Mouse (Mus musculus): ENCODE results near the gene Nagk. TPM values are rescaled to one million over a fixed set of nuclear protein-coding genes. Genes with fewer than 3 reads are reported as not detected.

Nagk gene
- total RNA-seq (2021) (10 to 100 TPM; 16.1 to 18.3 TPM), polyA plus RNA-seq (2012; rRNA removed) (14.1 and 14.2 TPM in 2 replicates)
- long read RNA-seq, transcript Nagk-201 (10 exons, 1,405 nt), result major isoform, 16 of 29 reads
- long read RNA-seq, partial matches to known transcripts, result 3 of 29 reads
- long read RNA-seq, other reads (novel, unspliced or antisense), result 4 of 29 reads

- Histone ChIP-seq H3K27me3 (ENCODE audit: control insufficient read depth, insufficient read depth, low read length) (no peaks in the 10 kb centered on the region), H3K36me3 (ENCODE audit: control insufficient read depth, insufficient read depth, low read length) (no peaks in the 10 kb centered on the region), H3K4me1 (ENCODE audit: control insufficient read depth, insufficient read depth, low read length) (no peaks in the 10 kb centered on the region; the same call in 1 of the 2 replicates), H3K4me3 (peak within 1 kb of the TSS; percentile 72), H3K9ac (ENCODE audit: low read depth, low read length) (peak within 1 kb of the TSS; percentile 75), H3K27ac (peak within 1 kb of the TSS; percentile 98), H3K79me2 (replicated peaks; ENCODE audit: control insufficient read depth, insufficient read depth, low read length) (no peaks in the 10 kb centered on the region)
- WGBS, result under 1% methylated on average over 43 of the region's 43 CpGs
- peak; percentile 94 to 95 for DNase-seq
- peak; percentile 86 for TF ChIP-seq POLR2A (IDR thresholded peaks at IDR 0.05; ENCODE audit: insufficient read depth, low read depth, low read length)
- TF ChIP-seq EP300 (IDR thresholded peaks at IDR 0.05; ENCODE audit: insufficient read depth, low read depth, low read length), result no peak
- TF ChIP-seq CTCF (IDR thresholded peaks at IDR 0.05), result no peak
- intact Hi-C loops (cut with DNase I), result loop anchor here (2.0 kb wide), 2 partner anchors 16 to 36 kb away; partner anchors contain the start of gene Paip2b
Measured at GRCm38 (mm10) chr6:83794760-83795296, at the start of gene Nagk. Gene Nagk (plus strand): TSS chr6:83794982.

GRCm38 (mm10) chr6:83745466-83745865, 49.3 kb upstream of the Nagk start:
- Histone ChIP-seq H3K79me2 (replicated peaks; ENCODE audit: control insufficient read depth, insufficient read depth, low read length) (no peaks in the 10 kb centered on the region), H3K36me3 (ENCODE audit: control insufficient read depth, insufficient read depth, low read length) (no peaks in the 10 kb centered on the region), H3K27me3 (ENCODE audit: control insufficient read depth, insufficient read depth, low read length) (no peaks in the 10 kb centered on the region), H3K9ac (ENCODE audit: low read depth, low read length) (no peak overlapping the region), H3K27ac (no peak overlapping the region), H3K4me3 (no peak overlapping the region), H3K4me1 (ENCODE audit: control insufficient read depth, insufficient read depth, low read length) (no peaks in the 10 kb centered on the region)
- WGBS, result 47% methylated on average over 2 of the region's 2 CpGs
- intact Hi-C loops (cut with DNase I), result no loop called here
- TF ChIP-seq CTCF (IDR thresholded peaks at IDR 0.05), result no peak
- TF ChIP-seq EP300 (IDR thresholded peaks at IDR 0.05; ENCODE audit: insufficient read depth, low read depth, low read length), result no peak
- DNase-seq, result no peak

DNA sequence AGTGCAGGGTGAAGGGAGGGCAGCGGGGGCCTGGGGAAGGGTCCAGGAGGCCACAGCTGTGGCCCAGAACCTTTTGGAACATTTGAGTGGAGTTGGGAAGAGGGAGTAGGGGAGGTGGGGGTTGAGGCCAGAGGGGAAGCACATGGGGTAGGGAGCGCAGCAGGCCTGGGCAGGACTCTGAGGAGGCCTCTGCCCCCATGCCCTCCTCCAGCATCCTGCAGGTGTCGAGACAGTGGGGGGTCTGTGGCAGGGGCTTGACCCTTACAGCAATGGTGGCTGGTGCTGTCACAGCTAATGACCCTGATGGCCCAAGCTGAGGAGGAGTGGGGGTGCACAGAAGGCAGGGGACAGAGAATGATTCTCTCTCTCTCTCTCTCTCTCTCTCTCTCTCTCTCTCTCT, 45.5 kb upstream of the Nagk start:
- no peaks in the 10 kb centered on the region for H3K79me2 ChIP-seq (replicated peaks; ENCODE audit: control insufficient read depth, insufficient read depth, low read length)
- no peaks in the 10 kb centered on the region for H3K27me3 ChIP-seq (ENCODE audit: control insufficient read depth, insufficient read depth, low read length)
- 67% methylated on average over 3 of the region's 3 CpGs for WGBS
- TF ChIP-seq EP300 (IDR thresholded peaks at IDR 0.05; ENCODE audit: insufficient read depth, low read depth, low read length) (no peak), CTCF (IDR thresholded peaks at IDR 0.05) (no peak), POLR2A (IDR thresholded peaks at IDR 0.05; ENCODE audit: insufficient read depth, low read depth, low read length) (no peak)
- no peak overlapping the region for H3K27ac ChIP-seq
- intact Hi-C loops (cut with DNase I), result no loop called here
- H3K36me3 ChIP-seq (ENCODE audit: control insufficient read depth, insufficient read depth, low read length), result no peaks in the 10 kb centered on the region
- no peak overlapping the region for H3K4me3 ChIP-seq
- H3K4me1 ChIP-seq (ENCODE audit: control insufficient read depth, insufficient read depth, low read length), result no peaks in the 10 kb centered on the region
- H3K9ac ChIP-seq (ENCODE audit: low read depth, low read length), result no peak overlapping the region
- DNase-seq, result no peak

DNA sequence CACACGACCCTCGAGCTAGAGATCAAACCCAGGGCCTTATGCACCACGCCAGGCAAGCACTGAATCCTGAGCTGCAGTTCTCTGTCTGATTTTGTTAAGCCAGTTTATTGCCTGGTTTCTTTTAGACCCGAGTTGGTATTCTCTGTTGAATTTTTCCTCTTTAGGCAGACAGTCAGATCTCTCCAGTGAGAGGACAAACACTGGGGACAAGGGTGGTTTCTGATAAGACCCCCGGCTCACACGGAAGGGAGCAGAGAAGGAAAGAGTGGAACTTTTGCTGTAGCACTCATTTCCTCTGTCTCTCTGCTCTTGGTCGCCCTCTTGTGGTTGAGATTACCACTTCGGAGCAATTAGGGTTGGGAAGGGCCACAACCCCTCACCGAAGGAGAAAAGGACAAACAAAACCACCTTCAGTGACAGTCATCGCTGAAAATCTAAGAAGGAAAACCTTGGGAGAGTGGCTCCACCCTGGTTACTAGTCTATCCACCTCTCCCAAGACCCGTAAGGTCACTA, 44.6 kb upstream of the Nagk start:
- intact Hi-C loops (cut with DNase I), result loop anchor here (1.0 kb wide), 1 partner anchor 57 kb away; no protein-coding TSS in a partner anchor
- H3K27me3 ChIP-seq (ENCODE audit: control insufficient read depth, insufficient read depth, low read length), result no peaks in the 10 kb centered on the region
- 9% methylated on average over 11 of the region's 11 CpGs for WGBS
- H3K27ac ChIP-seq, result no peak overlapping the region
- no peaks in the 10 kb centered on the region for H3K4me1 ChIP-seq (ENCODE audit: control insufficient read depth, insufficient read depth, low read length)
- no peaks in the 10 kb centered on the region for H3K79me2 ChIP-seq (replicated peaks; ENCODE audit: control insufficient read depth, insufficient read depth, low read length)
- no peaks in the 10 kb centered on the region for H3K36me3 ChIP-seq (ENCODE audit: control insufficient read depth, insufficient read depth, low read length)
- no peak overlapping the region for H3K9ac ChIP-seq (ENCODE audit: low read depth, low read length)
- no peak overlapping the region for H3K4me3 ChIP-seq
- DNase-seq, result peak; percentile 23 to 54
- no peak for TF ChIP-seq POLR2A (IDR thresholded peaks at IDR 0.05; ENCODE audit: insufficient read depth, low read depth, low read length)
- TF ChIP-seq CTCF (IDR thresholded peaks at IDR 0.05), result peak; percentile 88

- Histone ChIP-seq H3K79me2 (replicated peaks; ENCODE audit: control insufficient read depth, insufficient read depth, low read length) (no peaks in the 10 kb centered on the region), H3K9ac (ENCODE audit: low read depth, low read length) (no peak overlapping the region), H3K36me3 (ENCODE audit: control insufficient read depth, insufficient read depth, low read length) (no peaks in the 10 kb centered on the region), H3K27me3 (ENCODE audit: control insufficient read depth, insufficient read depth, low read length) (no peaks in the 10 kb centered on the region), H3K27ac (no peak overlapping the region), H3K4me1 (ENCODE audit: control insufficient read depth, insufficient read depth, low read length) (no peaks in the 10 kb centered on the region), H3K4me3 (no peak overlapping the region)
- DNase-seq, result no peak
- TF ChIP-seq EP300 (IDR thresholded peaks at IDR 0.05; ENCODE audit: insufficient read depth, low read depth, low read length), result no peak
- no peak for TF ChIP-seq CTCF (IDR thresholded peaks at IDR 0.05)
- no peak for TF ChIP-seq POLR2A (IDR thresholded peaks at IDR 0.05; ENCODE audit: insufficient read depth, low read depth, low read length)
- WGBS, result 70% methylated on average over 9 of the region's 9 CpGs
- intact Hi-C loops (cut with DNase I), result no loop called here
Measured at GRCm38 (mm10) chr6:83756051-83756450, 38.7 kb upstream of the Nagk start.

GRCm38 (mm10) chr6:83762344-83762743, 32.4 kb upstream of the Nagk start, which contains the start of gene Ankrd53:
Gene Ankrd53 (plus strand): TSS chr6:83762644.
- H3K79me2 ChIP-seq (replicated peaks; ENCODE audit: control insufficient read depth, insufficient read depth, low read length), result no peaks in the 10 kb centered on the region
- WGBS, result 44% methylated on average over 6 of the region's 6 CpGs
- H3K4me1 ChIP-seq (ENCODE audit: control insufficient read depth, insufficient read depth, low read length), result peaks cover 1% of the 10 kb centered on the region; the same call in 1 of the 2 replicates
- no peaks in the 10 kb centered on the region for H3K27me3 ChIP-seq (ENCODE audit: control insufficient read depth, insufficient read depth, low read length)
- H3K27ac ChIP-seq, result no peak within 1 kb of the TSS
- H3K9ac ChIP-seq (ENCODE audit: low read depth, low read length), result peak within 1 kb of the TSS; percentile 4
- TF ChIP-seq EP300 (IDR thresholded peaks at IDR 0.05; ENCODE audit: insufficient read depth, low read depth, low read length) (no peak), CTCF (IDR thresholded peaks at IDR 0.05) (no peak), POLR2A (IDR thresholded peaks at IDR 0.05; ENCODE audit: insufficient read depth, low read depth, low read length) (no peak)
- no peak for DNase-seq
- intact Hi-C loops (cut with DNase I), result no loop called here
- H3K4me3 ChIP-seq, result peak within 1 kb of the TSS; percentile 33
- H3K36me3 ChIP-seq (ENCODE audit: control insufficient read depth, insufficient read depth, low read length), result no peaks in the 10 kb centered on the region

Measured in heart, adult 2 months (tissue).